ENCODE assay signal across 24 mouse cellular contexts in the genomic region with DNA sequence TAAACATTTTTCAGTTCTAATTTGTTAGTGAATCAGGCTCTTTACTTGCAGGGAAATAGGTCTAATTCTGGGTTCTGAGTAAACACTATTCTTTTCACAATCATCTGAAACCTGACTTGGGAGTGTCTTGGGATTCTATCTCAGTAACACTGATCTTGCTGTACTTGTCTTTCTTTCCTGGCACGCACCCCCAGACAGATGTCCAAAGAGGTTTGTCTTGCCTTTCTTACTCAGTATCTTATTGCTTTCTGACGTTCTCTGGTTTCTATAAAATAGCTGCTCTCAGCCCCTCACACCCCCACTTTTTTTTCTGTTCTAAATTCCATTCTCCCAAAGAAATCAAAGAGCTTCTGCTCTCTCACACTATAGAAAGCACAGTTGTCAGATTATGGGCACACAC. TPM values are rescaled to one million over a fixed set of nuclear protein-coding genes. Genes with fewer than 3 reads are reported as not detected.
DNase-seq lines count a peak whose midpoint lies in the region; ATAC-seq lines count a peak whose summit lies in the region.
"Had no signal": no experiment of that assay in that cellular context is flagged by ENCODE, and none has a peak within 500 bp of the region (broad histone marks: within the 10 kb centered on the region; RNA-seq: fewer than 3 reads in every experiment).

No protein-coding gene starts in this region.

- ATAC-seq in frontal cortex, adult (ENCODE audit: low TSS enrichment), result peak; percentile 74; the same call in 1 of the 2 replicates
- ATAC-seq: forebrain, postnatal 0 days; hindbrain, embryonic 16.5 days; liver, embryonic 12.5 days; liver, postnatal 0 days; midbrain, embryonic 16.5 days had no signal

- no peak for DNase-seq in frontal cortex, postnatal 10 days (ENCODE audit: low spot score in 2 of 2)
- DNase-seq in layer of hippocampus, adult 9-11 months, result peak; percentile 17
- DNase-seq in layer of hippocampus, adult 8-10 months (ENCODE audit: low spot score in 2 of 2), result no peak
- peak; percentile 49 to 60 for DNase-seq in right cerebral cortex, adult 2 months (ENCODE audit: low spot score in 2 of 2)
- DNase-seq in right cerebral cortex, postnatal 14 days, result no peak
- no peak for DNase-seq in adrenal gland, postnatal 14 days
- DNase-seq: adrenal gland, adult 8-10 months; cerebellum, adult 11-12 months; cerebellum, adult 9-11 months; embryo, embryonic 11 days; forebrain, postnatal 0 days; gastrocnemius, postnatal 25 days; heart, adult 11 months; kidney, adult 18-20 months; kidney, postnatal 36 days; liver, postnatal 0 days; lung, postnatal 36 days; spleen, adult 18-20 months; thymus, adult 18-20 months; thymus, postnatal 25 days had no signal

RNA-seq across cellular contexts. Expression of gene Ssh2, which starts 51.3 kb away (rescaled TPM):
- 10 to 100 TPM; 33.1 to 38.3 (median 36.1) TPM for total RNA-seq in layer of hippocampus, adult 8-10 months (2022)
- 33.5 and 51.4 TPM in 2 replicates for total RNA-seq in adrenal gland, postnatal 14 days (2021)

Comparison
In these comparisons a context has a peak if more than half of its experiments do, and no peak if none do; other contexts are left out.
1. DNase-seq: peak in layer of hippocampus, adult 9-11 months (single experiment) and right cerebral cortex, adult 2 months (2 of 2); none in frontal cortex, postnatal 10 days (0 of 2), layer of hippocampus, adult 8-10 months (0 of 2), right cerebral cortex, postnatal 14 days (single experiment) and adrenal gland, postnatal 14 days (single experiment).